Mouse (Mus musculus) urinary bladder, postnatal 0 days (tissue): ENCODE measurements around the gene Smim22. TPM values are rescaled to one million over a fixed set of nuclear protein-coding genes. Genes with fewer than 3 reads are reported as not detected.

Source experiments
- polyA plus RNA-seq: library from polyadenylated mRNA; unstranded; fragments of >200 nt; fragmentation: Nextera tagmentation; extraction: Ambion mirVana; gene quantifications from 2 replicates; pipeline ENCODE4 v1.2.1, GENCODE M21; 2015

The Smim22 gene
- 29.1 and 30.4 TPM in 2 replicates for polyA plus RNA-seq

DNA sequence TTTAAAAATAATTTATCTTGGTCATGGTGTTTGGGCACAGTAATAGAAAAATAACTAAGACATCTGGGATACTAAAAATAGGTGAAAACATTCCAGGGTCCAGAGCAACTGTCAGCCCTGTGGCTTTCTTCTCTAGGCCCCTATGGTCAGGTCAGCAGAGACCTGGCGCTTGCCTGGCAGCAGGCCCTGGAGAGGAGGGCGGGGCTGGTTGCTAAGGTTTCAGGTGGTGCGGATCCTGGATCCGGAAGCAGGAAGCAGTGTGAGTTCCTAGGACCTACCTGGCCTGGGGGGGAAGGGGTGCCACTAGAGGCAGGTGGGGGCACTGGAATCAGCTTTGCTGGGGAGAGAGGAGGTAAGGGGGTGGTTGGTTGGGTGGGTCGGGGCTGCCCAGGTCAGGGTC is at the start of gene Smim22:
Gene Smim22, plus strand, starts transcription at position 222 of the 400 bp plus-strand sequence.

GRCm38 (mm10) chr16:4963797-4964709 is 43.0 kb upstream of the Smim22 start, which contains the start of gene Anks3:
Gene Anks3, minus strand, starts transcription at chr16:4964205.

GRCm38 (mm10) chr16:4997553-4997952 is 9.5 kb upstream of the Smim22 start, which contains the start of gene Sept12:
Gene Sept12, minus strand, starts transcription at chr16:4997852.

DNA sequence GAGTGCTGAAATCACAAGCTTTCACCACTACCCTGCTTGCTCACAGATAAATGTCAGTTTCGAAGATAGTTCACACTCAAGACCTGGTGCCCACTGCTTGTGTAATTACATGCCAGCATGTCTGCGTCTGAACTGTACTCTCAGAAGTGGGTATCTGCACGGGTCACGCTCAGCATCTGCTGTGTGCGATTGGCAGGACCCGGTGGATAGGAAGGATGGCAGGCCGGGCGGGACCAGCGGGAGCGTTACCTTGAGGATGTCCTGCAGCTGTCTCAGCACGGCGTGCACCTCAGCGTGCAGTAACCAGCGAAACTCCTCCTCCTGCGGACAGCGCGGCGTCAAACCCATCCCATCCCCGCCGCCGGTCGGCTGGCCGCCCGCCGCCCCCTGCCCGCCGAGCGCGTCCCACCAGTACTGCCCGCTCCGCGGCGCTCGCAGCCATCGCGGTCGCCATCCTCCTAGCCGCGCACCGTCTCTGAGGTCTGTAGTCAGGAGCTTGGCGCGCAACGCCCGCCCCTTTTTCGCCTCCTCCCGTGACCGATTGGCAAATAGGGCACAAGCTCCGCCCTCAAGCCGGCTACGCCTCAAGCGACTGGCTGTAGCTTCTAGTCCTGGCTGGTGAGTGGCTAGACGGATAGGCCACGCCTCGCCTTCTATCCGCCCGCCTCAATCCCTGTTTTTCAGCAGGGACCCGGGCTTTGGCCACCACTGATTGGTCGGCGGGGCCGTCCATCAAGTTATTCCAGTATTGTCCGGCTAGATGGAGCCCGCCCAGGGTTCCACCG is 6.2 kb downstream of the Smim22 start, which contains the start of gene Rogdi:
Gene Rogdi, minus strand, starts transcription at position 500 of the 785 bp plus-strand sequence.

GRCm38 (mm10) chr16:5049774-5050234 is 42.7 kb downstream of the Smim22 start, which contains the start of the genes Glyr1 and Ubn1:
Gene Glyr1, minus strand, starts transcription at chr16:5049863.
Gene Ubn1, plus strand, starts transcription at chr16:5050057.

Other genes with a start within 250 kb of the Smim22 start
- 30.5 and 33.2 TPM in 2 replicates for gene Cdip1, start 217.0 kb upstream of the Smim22 start, polyA plus RNA-seq
- gene 4930562C15Rik, start 171.9 kb upstream of the Smim22 start, polyA plus RNA-seq = 0.35 and 0.69 TPM in 2 replicates
- gene Ubald1, start 127.0 kb upstream of the Smim22 start, polyA plus RNA-seq = 41.6 and 42.7 TPM in 2 replicates
- 56.0 and 61.4 TPM in 2 replicates for gene Mgrn1, start 121.0 kb upstream of the Smim22 start, polyA plus RNA-seq
- gene Nudt16l1, start 68.5 kb upstream of the Smim22 start, polyA plus RNA-seq = 72.2 and 77.5 TPM in 2 replicates
- 23.7 and 25.9 TPM in 2 replicates for gene Anks3, start 43.1 kb upstream of the Smim22 start, polyA plus RNA-seq
- 0.13 TPM in 1 of 2 replicates, not detected in the other for gene Sept12, start 9.4 kb upstream of the Smim22 start, polyA plus RNA-seq
- 27.5 and 28.3 TPM in 2 replicates for gene Rogdi, start 6.3 kb downstream of the Smim22 start, polyA plus RNA-seq
- gene Glyr1, start 42.6 kb downstream of the Smim22 start, polyA plus RNA-seq = 65.0 and 69.5 TPM in 2 replicates
- gene Ubn1, start 42.8 kb downstream of the Smim22 start, polyA plus RNA-seq = 9.1 and 9.8 TPM in 2 replicates
- gene Ppl, start 125.1 kb downstream of the Smim22 start, polyA plus RNA-seq = 16.6 and 18.5 TPM in 2 replicates
- not detected in 2 replicates for gene Sec14l5, start 139.8 kb downstream of the Smim22 start, polyA plus RNA-seq
- 11.1 and 17.1 TPM in 2 replicates for gene Nagpa, start 196.7 kb downstream of the Smim22 start, polyA plus RNA-seq
- gene AU021092, start 215.0 kb downstream of the Smim22 start, polyA plus RNA-seq = 4.4 and 5.4 TPM in 2 replicates
- 24.4 and 27.4 TPM in 2 replicates for gene Alg1, start 226.3 kb downstream of the Smim22 start, polyA plus RNA-seq
- gene Eef2kmt, start 248.7 kb downstream of the Smim22 start, polyA plus RNA-seq = 22.2 and 26.0 TPM in 2 replicates